Mouse (Mus musculus) heart, adult 18-20 months (tissue): ENCODE data around the gene Parn. TPM values are rescaled to one million over a fixed set of nuclear protein-coding genes. Genes with fewer than 3 reads are reported as not detected.

Experiments used
- DNase-seq, 2 experiments: peaks; one replicate each; pipeline ENCODE4 v3.0.0; 2021 to 2022; ENCODE audit warnings: mixed read lengths in 1 of 2
- total RNA-seq, 2 experiments: library from RNA; stranded (reverse); gene quantifications; 2 replicates each; pipeline ENCODE4 v1.2.3; 2021

Gene Parn
- total RNA-seq, 2 experiments from 2014 or later, result 9.0 to 10.1 TPM

DNA sequence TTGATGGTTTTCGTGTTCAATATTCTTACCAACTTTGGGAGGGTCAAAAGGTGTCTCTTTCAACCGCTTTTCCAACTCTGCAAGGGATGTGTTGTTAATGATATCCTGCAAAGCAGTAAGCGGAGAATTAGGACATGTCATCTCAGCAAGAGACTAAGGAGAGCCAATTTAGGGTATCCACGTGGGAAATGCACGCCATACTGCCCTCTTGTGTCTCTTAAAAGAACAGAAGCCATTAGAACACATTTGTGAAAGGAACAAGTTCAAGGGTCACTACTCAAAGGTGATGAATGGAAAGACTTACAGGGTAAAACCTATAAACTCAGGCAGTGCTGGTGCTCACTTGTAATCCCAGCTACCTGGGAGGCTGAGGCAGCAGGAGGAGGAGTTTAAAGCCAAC is 39.6 kb downstream of the Parn start:
- DNase-seq, result peak in 1 of 2 experiments; percentile 10

DNA sequence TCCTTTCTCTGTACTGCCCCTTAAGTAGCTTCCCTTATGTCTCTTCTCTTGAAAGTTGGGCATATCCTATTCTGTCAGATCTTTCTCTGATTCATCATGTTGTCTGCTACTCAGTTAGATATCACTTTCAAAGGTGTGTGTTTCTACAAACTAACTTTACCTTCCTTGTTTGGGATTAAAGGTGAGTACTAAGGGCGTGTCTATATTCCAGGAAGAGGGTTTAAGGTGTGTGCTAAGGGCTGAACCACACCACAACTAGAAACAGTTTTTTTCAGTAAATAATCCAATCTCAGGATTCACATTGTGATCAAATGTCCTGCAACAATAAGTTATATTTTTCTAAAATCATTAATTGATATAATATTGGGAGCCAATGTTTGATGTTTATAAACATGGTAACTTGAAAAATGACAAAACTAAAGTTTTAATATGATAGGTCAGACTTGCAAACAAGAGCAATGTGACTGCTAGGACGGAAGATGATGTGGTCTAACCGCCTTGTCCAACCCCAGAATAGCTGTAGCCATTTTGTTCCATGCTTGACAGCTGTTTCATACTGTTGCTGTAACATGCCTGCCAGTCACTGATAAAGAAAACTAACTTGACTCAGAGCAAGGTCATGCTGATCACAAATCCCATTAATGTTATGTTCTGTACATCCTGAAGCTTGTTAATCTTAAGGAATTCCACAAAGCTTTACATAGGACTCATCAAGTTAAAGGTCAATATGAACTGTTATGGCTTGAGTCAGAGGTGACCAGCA is 46.0 kb downstream of the Parn start:
- no peak for DNase-seq

DNA sequence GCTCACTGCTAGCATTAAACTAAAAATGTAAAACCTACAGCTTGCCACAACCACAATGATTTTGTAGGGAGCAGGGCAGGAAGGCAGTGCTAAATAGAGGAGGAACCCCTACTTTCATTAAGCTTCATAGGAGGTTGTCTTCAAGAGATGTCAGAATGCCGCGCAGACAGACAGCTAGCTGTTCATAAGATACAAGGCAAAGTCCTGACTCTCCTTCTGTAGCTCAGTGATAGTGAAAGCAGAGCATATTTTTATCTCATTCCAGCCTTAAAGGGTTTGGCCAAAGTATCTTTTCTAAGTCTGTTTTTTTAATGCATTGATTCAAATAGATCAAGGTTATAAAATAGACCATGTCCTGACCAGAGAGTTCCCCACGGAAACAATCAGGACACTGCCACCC is 47.8 kb downstream of the Parn start:
- DNase-seq, result no peak

DNA sequence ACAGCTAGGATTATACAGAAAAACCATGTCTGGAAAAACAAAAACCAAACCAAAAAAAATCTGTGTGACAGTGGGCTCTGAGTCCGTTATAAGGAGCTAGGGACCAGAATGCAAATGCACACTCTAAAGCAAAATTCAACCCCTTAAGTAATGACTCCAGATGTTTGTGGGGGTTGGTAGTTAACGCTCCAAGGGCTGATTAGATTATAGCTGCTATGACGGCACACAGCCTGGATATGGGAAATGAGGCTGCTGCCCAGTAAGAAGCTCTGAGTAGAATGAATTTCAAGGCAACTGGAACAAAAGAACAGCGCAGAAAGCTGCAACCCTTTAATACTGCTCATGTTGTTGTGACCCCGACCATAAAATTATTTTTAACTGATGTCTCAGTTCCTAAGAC is 52.7 kb downstream of the Parn start:
- DNase-seq, result no peak

- DNase-seq, result no peak
Observed at GRCm38 (mm10) chr16:13612571-13612970, 55.4 kb downstream of the Parn start.

GRCm38 (mm10) chr16:13612058-13612457 is 55.9 kb downstream of the Parn start:
- DNase-seq, result no peak

- peak; percentile 12 to 17 for DNase-seq
Observed at GRCm38 (mm10) chr16:13611399-13611798, 56.6 kb downstream of the Parn start.

DNA sequence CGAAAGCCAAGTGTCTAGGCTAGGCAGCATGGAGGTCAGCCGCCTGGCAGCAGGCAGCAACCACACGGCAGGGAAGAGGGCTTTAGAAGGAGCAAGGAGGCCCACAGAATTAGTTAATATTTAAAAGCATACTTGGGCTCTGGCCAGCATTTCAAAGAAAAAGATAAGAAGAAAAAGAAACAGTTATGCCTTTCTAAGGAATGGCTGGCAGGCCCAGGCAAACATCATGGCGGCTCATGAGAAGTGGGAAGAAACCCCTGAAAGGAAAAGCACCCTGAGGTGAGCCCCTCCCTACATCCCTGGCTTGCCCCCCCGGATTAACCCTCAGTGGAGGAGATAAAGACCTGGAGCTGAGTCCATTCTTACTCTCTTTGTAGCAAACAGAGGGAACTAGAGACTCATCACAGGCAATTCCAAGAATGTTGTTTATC is 57.0 kb downstream of the Parn start:
- DNase-seq, result no peak

DNA sequence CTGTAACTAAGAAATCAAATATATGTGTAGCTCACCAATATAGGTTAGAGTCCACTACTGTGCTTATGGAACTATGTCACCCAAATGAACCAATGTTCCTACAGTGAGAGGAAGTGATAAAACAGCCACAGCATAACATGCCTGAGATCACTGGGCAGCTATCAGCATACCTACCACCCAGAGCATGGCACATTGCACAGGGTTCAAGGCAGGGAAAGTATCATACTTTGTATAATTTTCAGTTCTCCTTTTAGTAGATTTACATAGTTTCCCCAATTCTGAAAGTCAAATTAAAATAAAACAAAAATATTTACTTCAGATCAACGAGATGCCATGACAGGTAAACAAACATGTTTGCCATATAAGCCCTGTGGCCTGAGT is 59.3 kb downstream of the Parn start:
- no peak for DNase-seq

GRCm38 (mm10) chr16:13607987-13608704 is 59.8 kb downstream of the Parn start:
- no peak for DNase-seq

DNA sequence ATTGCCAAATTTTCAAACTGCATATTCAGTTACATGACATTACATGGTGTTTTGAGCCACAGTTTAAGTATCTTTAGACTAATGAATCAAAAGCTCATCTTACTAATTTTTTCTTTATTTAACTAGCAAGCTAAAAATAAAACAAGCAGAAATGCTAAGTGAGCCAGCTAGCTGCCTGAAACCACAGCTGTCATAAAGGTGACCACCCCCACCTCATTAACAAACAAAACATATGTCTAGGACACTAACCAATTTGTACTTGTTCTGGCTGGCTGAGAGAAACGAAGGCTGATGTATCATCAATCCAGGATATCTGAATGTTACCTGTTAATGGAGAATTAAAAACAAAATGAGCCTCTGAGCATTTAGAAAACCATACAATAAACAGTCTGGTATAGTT is 65.2 kb downstream of the Parn start:
- DNase-seq, result no peak

DNA sequence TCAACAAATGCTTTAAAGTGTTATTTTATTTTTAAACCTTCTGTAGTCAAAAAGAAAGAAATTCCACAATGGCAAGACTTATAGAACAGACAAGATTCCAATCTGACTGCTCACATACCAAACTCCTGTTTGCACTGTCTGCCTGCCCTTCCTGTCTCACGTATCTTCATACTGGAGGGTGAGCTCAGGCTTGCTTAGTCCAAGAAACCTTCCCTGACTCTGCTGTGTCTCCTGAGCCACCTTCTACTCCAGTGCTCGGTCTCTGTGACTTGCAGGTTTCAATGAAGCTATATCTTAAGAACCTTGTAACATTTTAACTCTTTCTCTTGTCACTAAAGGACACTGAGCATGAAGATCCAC is 78.9 kb downstream of the Parn start:
- DNase-seq, result no peak

DNA sequence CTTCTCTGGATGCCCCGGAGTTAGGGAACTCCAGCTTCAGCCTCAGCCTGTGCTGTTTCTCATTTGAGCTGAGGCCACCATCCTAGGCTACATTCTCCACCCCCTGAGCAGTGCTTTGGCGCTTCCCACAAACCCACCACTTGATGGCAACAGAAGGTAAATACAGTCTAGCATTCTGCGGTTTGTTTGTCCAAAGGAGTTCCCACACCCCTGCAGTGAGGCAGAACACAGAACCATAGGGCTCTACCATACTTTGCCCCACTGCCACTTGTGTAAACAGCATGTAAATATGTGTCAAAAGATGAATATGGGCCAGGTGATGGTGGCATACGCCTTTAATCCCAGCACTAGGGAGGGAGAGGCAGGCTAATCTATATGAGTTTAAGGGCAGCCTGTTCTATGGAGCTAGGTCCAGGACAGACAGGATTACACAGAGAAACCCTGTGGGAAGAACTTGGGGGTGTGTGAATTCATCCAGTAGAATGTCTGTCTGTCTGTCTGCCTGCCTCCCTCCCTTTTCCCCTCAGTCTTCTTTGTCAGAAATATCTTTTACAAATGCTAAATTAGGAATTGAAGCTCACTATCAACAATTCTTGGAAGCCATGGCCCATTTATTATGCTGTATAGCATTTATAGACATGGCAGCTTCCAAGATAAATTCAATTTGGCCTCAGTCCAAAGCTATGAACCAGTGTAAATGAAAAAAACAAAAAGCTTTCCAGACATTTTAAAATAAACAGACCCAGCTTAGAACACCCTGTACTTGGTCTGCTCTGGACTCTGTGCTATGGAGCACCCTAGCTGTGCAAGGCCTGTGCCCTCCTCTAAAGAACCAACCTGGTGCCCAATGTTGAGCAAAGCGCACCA is 79.6 kb downstream of the Parn start:
- no peak for DNase-seq

DNA sequence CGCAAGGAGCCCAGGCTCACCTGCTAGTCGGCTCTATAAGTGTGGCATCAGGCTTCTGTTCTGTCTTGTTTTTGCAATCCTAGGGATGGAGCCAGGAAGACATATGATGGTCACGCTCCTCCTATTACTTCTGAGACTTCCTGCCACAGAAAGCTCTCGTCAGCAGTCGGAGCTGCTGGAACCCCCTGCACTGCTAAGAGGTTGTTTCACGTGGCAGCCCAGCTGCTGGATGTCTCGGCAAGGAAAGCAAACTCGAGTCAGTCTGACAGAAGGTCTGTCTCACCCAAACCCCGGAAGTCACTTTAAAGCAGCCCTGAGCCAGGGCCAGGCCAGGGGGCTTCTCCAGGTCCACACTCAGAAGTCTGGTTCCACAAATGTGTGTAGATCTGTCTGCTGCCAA is 82.7 kb downstream of the Parn start:
- DNase-seq, result no peak

GRCm38 (mm10) chr16:13580784-13581183 is 87.2 kb downstream of the Parn start:
- peak; percentile 11 to 42 for DNase-seq

GRCm38 (mm10) chr16:13580016-13580415 is 88.0 kb downstream of the Parn start:
- peak in 1 of 2 experiments; percentile 21 for DNase-seq

GRCm38 (mm10) chr16:13575306-13575705 is 92.7 kb downstream of the Parn start:
- DNase-seq, result peak in 1 of 2 experiments; percentile 47

- no peak for DNase-seq
Observed at GRCm38 (mm10) chr16:13568280-13568679, 99.7 kb downstream of the Parn start.

GRCm38 (mm10) chr16:13567614-13568013 is 100.4 kb downstream of the Parn start:
- DNase-seq, result peak in 1 of 2 experiments; percentile 25

- DNase-seq, result no peak
Observed at GRCm38 (mm10) chr16:13566351-13566750, 101.6 kb downstream of the Parn start.

DNA sequence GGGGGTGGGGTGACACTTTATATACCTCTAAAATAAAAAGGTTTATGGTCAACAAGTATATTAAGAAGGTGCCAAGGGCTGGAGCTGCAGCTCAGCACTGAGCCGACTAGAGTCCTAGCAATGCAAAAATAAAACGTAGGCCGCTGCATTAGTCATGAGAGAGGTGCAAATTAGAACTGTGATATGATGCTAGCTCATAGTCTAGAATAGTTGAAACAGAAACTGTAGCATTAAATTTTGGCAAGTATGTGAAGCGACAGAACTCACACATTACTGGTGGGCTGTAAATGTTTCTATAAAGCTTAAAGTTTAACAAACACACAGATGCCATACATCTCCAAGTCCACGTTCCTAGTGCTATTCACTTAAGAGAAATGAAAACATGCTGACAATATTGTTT is 102.7 kb downstream of the Parn start:
- no peak for DNase-seq

DNA sequence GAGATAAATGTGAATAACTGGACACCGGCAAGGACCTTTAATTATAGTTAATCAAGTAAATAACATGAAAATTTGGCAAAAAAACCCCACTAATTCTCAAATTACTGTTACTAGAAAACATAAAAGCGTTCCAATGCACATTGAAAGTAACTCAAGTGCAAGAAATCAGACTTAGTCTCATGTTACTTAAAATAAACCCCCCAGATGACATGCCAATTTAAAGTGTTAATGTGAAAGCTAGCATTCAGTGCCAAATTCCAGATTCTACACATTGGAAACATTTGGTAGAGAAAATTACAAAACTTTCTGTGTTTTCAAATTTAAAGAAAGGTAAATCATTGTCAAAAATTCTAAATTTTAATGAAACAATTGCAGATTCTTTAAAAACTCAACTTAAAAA is 110.2 kb downstream of the Parn start:
- DNase-seq, result no peak

DNA sequence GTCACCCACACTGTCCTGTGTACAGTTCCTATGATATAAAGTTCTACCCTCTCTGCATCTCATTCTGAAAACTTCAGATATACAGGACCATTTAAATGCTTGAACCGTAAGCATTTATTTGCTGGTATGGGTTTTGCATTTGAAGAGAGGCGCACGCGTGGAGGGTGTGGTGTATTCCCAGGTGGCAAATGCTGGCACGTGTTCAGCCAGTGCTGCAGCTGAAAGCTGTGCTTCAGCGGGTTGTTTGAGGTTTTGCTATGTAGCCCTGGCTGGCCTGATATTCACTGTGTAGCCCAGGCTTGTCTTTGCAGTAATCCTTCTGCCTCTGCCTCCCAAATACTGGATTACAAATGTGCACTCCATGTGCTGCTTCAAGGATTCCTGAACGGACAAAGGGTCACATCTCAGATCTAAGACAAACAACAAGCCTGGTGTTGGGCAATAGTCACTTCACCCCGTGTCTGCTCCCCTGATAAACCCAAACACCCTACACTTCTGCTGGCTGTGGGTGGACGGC is 111.0 kb downstream of the Parn start:
- DNase-seq, result peak; percentile 44 to 45
